Mouse (Mus musculus) heart, adult 8-10 months (tissue): ENCODE results near the gene Zfp697. TPM values are rescaled to one million over a fixed set of nuclear protein-coding genes. Genes with fewer than 3 reads are reported as not detected.
"Not testable (repeated sequence)": the region's sequence is repeated elsewhere in the genome, so short reads cannot be mapped to it uniquely, and the experiment has no call there.

Experiments used
- DNase-seq: peaks from one replicate; pipeline ENCODE4 v3.0.0; 2022; ENCODE audit warnings: low spot score
- total RNA-seq, 4 experiments: library from RNA; stranded (reverse); gene quantifications; 2 replicates each; pipeline ENCODE4 v1.2.4; 2022

Zfp697 gene
- total RNA-seq, 4 experiments from 2014 or later: 6.9 to 8.7 (median 7.4) TPM

DNA sequence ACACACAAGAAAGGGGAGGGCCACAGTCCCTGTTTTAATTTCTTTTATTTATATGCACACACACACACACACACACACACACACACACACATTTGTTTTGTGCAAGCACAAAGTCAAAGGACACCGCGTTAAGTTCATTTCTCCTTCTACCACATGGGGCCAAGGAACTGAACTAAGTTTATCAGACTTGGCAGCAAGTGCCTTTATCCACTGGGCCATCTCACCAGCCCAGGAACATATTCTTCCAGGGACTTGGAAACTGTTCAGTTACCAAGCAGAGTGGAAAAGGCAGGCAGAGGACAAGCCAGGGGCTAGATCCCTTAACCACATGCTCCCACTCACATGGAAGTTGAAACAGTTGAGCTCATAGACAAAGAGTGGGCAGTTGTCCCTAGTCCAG is 13.5 kb upstream of the Zfp697 start:
- DNase-seq: no peak

DNA sequence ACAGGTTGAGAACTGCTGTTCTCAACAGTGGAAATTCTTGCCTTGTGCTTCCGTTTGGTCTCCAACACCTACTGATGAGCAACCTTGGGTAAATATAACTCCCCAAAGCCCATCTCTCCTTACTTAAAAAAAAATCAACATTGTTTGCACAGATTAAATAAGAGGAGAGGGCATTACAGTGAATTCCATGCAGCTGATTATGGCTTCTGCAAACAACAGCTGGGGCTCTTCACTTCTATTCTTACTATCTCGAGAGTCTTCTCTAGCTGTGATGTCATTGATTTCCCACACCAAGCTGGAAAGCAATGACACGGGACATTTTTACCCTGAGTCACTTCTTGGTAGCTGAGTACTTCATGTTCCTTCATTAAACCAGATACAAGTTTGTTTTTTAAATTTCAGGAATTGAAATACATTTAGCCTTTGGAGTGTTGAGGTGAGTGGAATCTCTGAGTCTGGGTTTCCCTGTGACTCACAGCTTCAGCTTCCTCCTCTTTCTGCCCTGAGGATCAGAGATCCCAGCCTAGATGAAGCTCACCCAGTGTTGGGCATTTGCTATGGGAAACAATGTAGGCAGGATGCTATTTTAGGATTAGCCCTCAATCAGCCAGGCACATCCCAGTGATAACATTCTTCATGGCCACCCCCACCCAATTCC is 8.1 kb upstream of the Zfp697 start:
- peak; percentile 64 for DNase-seq

DNA sequence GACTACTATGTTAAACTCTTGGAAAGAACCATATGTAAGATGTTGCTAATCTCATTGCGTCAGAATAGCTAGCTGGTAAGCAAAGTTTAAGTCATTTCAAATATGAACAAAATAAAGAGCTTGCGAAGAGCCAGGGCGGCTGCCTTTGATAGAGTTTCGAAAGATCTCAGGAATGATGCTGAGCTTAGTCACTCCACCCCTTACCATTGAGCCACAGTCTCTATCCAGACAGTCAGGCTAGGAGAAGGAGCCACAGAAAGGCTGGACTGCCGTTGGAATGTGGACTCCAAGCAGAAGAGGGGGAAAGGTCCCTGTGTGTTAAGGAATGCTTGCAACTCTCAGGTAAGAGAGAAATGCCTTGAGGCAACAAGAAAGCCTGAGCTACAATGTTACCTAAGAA is 7.3 kb upstream of the Zfp697 start:
- DNase-seq: no peak

DNA sequence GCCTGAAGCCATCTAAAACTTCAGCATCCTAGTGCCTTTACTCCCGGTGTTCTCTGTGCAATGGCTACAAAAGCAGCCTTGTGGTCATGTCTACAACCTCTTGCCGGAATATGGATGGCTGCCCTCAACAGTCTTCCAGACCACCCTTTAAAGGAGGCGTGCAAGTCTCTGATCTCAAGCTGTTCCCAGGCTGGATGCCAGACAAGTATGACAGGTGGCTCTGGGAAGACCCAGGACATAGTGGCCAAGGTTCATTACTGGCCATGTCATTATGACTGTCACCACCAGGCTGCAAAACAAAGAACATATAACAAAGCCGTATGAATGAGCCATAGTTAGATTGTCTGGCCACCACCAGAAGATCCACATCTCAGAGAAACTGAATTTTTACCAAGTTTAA is 4.0 kb upstream of the Zfp697 start:
- DNase-seq: no peak

DNA sequence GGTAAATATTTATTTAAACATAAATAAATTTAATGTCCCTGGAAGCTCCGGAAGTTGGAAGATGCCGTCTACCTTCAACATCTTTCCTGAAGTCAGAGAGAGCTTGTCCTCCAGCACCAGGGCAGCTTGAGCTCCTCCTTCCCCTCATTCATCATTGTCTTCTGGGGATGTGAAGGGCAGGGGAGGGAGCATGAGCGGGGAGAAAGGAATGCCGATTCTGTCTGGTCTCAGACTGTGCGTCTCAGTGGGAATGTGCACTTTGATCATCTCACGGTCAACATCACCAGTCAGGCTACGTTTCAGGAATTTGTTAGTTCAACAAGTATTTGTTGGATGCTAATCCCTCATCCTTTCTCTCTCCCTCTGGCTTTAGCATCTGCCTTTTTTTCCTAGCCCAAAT is 3.0 kb upstream of the Zfp697 start:
- DNase-seq: no peak

DNA sequence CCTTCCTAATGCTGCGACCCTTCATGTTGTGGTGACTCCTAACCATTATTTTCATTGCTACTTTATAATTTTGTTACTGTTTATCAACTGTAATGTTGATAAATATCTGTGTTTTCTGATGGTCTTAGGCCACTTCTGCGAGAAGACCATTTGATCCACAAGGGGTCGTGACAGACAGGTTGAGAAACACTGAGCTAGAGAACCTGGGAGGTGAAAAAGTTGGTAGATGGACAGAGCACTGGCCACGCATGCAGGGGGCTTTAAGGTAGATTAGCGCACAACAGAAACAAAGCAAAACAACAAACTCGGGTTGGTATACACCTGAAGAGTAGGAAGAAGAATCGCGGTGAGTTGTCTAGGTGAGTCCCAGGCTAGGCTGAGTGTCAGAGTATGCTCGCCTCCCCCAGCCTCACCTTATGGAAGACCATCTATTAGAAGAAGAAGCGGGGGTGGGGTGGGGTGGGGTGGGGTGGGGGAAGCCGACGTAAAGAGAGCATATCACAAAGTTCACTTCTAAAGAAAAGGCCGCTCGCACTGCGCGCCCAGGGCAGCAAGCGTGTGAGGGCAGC is 500 bp upstream of the Zfp697 start:
- DNase-seq: no peak

DNA sequence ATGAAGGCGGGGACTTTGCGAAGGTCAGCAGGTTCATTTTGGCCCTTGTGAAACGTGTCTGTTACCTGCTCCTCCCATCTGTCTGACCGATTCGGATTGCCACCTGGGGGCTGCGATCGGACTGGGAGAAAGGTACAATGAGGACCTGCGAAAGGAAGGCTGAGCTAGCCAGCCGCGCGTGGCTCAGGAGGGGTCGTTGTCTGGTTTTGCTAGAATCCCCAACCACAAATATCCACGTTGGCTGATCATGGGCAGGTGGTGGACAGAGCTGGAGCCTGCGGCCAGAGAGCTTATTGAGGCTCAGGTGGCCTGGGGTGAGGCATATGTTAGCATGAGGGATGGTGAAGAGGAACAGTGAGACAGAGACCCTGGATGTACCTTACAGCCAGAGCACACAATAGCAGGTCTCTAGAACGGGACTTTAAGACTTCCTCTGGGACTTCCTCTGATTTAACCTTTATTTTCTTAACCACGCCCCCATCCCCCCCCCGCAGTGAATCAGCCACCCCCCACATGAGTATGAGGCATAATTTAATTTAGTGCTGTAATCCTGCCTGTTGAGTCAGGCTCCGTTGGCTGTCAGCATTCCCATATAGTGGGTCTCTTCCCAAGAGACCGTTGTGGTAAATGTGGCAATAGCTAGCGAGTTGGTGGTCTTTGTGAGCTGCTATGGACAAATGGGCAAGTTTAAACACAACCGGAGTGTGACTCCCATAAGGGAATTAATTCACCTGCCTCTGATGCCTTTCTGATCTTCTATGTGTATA is 946 bp downstream of the Zfp697 start:
- no peak for DNase-seq

DNA sequence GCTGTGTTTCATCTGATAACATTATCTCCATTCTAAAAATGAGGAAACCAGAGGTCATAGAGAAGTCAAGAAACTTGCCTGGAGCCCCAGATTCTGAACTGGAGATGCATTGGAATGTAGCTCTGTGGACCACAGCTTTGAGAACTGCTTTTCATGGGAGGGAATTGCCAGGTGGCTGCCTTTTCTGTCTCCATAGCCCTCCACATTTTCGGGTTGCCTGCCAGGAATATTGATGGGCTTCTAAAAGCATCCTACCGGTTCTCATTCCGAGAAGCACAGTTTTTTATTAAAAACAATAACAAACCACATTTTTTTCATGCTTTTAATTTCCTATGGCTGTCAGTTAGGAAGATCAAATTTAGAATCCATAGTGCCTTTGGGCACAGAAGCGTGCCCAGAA is 4.8 kb downstream of the Zfp697 start:
- no peak for DNase-seq

DNA sequence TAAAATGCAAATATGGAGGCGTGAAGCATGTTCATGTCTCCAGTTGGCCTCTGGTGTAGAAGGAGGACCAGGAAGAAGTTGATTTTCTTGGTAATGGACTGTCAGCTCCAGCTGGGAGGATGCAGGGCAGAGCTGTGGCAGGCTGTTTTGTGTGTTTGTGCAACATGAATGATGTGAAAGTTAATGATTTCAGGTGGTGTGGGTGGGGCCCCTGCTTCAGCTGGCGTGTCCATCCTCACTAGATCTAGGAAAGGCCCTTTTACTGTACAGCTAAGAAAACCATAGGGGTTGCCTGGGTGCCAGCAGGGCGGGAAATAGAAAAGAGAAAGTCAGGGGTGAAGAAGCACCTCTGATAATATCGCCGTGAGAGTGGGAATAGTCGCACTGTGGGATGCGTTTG is 5.5 kb downstream of the Zfp697 start:
- no peak for DNase-seq

DNA sequence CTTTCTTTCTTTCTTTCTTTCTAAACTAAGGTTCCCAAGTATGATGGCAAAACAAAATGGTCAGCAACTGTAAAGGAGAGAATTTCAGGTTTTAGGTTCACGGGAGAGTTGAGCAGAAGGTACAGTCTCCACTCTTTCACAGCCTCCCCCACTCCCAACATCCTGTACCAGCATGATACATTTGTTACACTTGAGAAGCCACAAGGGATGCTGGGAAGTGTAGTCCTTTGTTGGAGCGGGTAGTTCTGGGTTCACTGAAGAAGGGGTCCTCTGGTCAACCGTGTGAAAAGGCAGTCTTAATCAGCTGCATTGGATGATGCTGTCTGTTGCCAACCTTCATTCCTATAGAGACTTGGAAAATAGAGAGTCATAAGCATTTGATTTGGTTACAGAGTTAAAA is 7.0 kb downstream of the Zfp697 start:
- DNase-seq: no peak

DNA sequence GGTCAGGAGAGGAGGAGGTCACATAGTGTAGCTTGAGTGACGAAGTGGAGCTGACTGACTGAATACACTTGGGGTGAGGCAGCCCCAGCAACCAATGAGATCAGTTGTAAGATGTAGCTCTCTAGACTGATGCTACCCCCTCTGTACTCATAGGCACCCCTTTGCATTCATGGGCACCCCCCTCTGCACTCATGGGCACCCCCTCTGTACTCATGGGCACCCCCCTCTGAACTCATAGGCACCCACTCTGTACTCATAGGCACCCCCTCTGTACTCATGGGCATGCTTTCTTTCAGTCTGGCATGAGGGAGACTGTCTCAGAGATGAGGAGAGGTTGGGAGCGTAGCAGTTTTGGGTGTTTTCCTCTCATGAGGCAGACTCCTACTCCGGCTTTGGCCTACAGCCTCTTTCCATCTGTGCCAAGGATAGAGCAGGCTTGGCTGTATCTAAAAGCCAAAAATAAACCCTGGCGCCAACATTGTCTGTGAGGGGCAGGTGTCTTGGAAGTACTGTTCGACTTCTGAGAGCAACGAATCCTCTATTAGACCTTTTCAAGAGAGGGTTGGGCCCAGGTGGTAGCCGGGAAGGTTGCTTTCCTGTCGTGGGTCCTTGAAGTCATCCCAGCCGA is 22.1 kb downstream of the Zfp697 start:
- not testable (repeated sequence) for DNase-seq

DNA sequence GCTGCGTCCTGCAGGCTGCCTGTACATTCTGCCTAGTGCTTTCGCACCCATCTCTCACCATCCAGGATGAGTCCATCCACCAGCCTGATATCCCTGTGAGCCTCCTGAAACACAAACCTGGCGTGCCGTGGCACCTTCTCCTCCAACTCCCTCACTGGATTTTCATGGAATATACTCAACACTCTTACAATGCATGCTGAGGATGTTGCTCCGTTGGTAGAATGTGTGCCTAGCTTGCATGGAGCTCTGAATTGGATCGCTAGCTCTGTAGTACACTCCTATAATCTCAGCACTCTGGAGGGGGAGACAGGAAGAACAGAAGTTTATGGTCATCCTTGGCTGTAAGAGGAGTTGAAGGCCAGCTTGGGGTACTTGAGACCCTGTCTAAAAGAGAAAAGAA is 23.6 kb downstream of the Zfp697 start:
- not testable (repeated sequence) for DNase-seq

DNA sequence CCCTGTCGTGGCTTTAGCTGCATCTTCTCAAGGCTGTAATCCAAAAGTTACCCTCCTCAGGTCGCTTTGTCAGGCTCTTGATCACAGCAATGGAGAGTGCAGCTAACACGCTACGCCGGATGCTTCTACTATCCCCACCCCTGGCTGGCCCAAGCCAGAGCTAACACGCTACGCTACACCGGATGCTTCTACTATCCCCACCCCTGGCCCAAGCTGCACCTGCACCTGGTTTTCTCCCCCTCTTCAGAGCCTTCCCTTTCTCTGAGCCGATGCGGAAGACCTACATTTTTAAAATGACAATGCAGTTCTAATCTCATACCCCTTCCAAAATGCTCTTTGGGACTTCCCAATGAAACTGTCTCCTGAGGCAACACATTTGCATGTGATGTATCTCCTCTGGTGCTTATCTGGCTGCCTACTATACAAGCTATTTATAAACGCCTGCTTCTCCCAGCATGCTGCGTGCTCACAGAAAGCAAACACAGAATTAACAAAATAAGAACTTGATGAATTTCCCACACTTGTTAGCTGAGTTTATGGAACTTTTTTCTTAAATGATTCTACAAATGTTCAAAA is 24.4 kb downstream of the Zfp697 start:
- not testable (repeated sequence) for DNase-seq

DNA sequence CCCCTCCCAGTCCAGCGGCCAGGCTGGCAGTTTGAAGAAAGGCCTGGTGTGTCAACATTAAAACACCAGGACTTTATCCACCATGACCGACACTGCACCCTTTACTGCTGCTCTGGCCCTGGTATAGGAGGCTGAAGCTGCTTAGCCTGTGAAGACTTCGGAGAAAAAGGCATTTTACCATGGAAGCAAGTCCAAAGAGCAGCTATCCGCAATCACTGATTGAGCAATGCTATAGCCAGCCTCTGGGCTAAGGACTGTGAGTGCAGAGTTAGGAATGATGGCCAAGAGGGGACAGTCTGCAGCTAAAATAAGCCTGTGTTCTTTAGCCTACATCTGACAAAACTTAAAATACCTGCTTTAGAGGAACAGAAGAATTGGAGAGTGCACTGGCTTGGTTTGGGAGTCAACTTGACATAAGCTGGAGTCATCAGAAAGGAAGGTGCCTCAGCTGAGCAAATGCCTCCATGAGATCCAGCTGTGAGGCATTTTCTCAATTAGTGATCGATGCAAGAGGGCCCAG is 25.1 kb downstream of the Zfp697 start:
- DNase-seq: not testable (repeated sequence)

DNA sequence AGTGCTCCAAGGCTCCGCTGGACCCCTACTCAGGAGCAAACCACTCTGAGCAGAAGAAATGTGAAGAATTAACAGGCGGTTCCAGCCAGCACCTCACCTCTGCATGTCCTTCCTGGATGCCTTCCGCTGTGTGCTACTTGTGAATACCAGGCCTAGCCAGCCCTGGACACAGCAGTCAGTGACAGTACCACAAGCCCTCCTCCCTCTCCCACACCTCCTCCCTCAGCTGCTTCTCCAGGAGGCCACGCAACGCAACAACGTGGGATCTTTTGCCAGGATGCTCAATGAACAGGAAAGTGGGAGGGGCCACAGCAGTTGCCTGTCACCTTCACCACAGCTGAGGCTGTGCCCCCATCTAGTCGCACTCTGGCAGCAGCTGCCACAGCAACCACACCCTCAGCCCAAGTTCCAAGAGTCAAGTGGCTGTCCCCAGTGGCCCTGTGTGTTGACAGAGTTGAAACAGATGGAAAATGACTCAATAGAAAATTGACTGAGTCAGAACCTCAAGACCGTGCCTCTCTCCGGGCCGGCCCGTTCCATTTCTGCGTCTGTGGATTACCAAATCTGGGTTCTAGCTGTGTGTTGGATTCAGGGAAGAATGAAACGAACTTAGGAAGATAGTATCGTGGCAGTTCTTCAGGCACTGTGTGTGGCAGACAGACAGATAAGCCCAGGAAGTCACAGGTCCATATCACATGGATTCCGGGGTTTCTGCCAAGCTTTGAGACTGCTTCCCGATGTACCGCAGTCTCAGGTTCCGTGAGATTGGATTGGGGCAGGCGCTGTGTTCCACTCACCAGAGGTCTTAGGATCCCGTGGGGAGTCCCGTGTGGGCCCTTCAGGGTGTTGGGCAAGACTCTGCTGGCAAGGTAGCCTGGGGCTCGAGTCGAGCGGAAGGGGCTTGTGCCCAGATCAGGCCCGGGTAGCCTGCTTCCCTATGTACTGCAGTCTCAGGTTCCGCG is 28.6 kb downstream of the Zfp697 start:
- not testable (repeated sequence) for DNase-seq

DNA sequence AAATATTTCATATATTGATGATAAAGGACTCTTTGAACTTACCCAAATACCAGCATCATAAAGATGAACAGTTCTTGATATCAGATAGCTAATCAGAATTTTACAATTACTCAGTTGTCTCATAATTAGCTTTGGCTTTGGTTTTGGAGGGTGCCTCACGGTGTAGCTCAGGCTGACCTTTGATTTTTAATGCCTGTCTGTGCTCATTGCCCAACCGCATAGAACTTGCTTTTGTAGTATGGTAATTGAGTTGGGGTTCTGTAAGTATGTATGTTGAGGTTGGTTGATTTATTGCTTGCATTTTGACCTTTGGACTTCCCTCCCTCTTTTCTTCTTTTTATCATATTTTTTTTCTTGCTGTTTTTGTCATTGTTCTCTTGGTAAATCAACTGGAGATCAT is 31.5 kb downstream of the Zfp697 start:
- DNase-seq: no peak

DNA sequence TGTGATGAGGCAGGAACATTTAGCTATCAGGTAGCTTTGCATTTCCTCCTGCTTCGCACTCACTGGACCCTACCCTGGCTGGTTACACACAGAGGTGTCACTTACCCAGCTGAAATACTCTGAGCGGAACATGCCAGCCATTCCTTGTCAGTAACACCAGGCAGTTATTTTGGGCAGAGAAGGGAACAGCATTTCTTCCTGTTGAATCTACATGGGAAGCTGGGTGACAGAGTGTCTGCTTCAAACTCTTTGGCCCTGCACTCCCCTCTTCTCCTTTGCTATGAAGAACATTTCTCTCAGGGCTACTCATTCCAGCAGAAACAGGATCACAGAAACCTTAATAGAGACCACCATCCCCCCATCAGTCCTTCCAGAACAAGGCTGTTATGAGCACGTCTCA is 32.0 kb downstream of the Zfp697 start:
- no peak for DNase-seq

DNA sequence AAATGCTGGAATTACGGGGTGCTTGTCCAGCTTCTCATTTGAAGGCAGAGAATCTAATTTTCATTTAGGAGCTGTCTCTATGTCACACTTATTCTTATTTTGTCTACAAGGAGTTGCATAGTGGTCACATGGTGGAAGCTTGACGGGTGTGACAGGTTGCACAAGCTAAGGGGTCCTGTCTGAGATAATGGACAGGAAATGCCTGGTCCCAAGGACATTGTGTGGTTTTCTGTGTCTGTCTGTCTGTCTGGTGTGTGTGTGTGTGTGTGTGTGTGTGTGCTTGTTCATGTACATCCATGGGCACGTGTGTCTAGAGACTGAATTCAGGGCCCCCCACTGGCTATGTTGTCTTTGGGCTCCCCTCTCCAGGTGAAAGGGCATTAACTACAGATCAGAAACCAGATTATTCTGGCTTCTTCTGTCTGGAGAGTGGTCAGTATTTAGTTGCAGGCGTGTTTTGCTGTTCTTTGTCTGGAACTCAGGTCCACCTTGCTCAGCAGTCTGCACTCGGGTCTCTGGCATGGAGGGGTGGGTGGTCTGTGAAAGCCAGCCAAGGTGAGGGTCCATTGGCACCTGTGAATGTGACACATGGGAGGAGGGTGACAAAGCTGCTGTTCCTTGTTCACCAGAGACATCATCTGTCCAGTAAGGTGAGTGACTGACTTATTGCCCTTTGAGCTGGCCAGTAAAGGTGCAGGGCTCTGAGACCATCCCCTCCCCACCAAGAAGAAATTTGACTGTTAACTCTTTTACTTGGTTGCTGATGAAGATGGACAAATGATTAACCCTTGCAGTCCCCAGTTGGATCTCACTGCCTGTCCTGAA is 34.4 kb downstream of the Zfp697 start:
- DNase-seq: no peak

DNA sequence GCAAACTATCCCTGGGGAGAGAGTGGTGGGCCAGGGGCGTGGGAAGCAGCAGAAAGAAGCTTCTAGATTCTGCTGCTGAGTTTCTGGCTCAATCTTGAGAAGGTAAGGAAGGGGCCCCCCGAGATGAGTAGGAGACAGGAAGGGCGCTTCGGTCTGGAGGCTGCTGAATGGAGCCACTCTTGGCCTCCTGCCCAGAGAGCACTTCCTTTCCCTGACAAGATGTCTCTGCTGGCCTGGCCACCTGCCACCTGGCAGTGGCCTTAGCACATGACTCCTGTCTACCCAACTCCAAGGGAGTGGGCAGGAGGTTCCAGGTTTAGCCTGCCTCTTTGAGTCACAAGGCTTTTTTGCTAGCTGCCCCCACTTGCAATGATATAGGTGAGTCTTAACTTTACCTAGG is 35.1 kb downstream of the Zfp697 start:
- peak; percentile 91 for DNase-seq
